Mouse (Mus musculus): ENCODE measurements around the gene Ttc8.
A peak's percentile ranks its signal among the peaks of the same experiment; 100 is the strongest.

DNA sequence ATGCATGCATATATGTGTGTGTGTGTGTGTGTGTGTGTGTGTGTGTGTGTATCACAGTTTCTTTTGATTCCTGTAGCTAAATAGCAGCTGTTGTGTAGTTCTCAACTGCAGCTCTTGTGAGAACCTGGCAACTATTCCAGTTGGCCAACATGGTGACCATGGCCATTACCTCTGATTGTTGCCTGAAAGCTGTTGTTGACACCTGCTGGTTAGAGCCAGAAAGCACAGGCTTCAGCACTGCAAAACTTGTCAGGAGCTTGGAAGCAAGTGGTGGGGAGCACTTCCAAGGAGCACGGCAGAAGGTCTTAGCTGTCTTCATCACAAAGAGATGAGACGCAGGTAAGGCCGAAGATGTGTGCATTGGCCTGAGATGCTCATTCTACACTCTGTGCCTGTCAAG lies 51.9 kb downstream of the Ttc8 start:
- TF ChIP-seq PAX5 (IDR thresholded peaks at IDR 0.05; ENCODE audit: low read length), result no peak
- no peak for TF ChIP-seq NELFE (IDR thresholded peaks at IDR 0.05; ENCODE audit: low read depth, low read length)
- TF ChIP-seq ZMIZ1 (IDR thresholded peaks at IDR 0.05; ENCODE audit: low read depth, low read length), result no peak
- no peak for TF ChIP-seq ZKSCAN1 (IDR thresholded peaks at IDR 0.05; ENCODE audit: borderline replicate concordance, low read depth, low read length)
- TF ChIP-seq CTCF (conservative IDR thresholded peaks at IDR 0.05 in 1 of 2, IDR thresholded peaks at IDR 0.05 in 1 of 2; ENCODE audit: low read depth in 2 of 2, low read length in 2 of 2), result peak in 1 of 2 experiments; percentile 50; a peak in 2 of 4 replicates
- TF ChIP-seq ZC3H11A (IDR thresholded peaks at IDR 0.05; ENCODE audit: low read depth, low read length), result no peak
- no peak for TF ChIP-seq ETS1 (conservative IDR thresholded peaks at IDR 0.05; ENCODE audit: low read depth, low read length)
- no peak for TF ChIP-seq MEF2A (IDR thresholded peaks at IDR 0.05; ENCODE audit: borderline replicate concordance, low read depth, low read length)
- no peak for TF ChIP-seq MAX (IDR thresholded peaks at IDR 0.05; ENCODE audit: low read length)
- TF ChIP-seq TCF12 (IDR thresholded peaks at IDR 0.05; ENCODE audit: low read depth, low read length), result no peak
- no peak for TF ChIP-seq POLR2A (IDR thresholded peaks at IDR 0.05; ENCODE audit: low read depth, low read length)

Measured in CH12.LX (cell line).